Mouse (Mus musculus) c-Kit-positive CD71-positive TER-119-positive erythroid progenitor cells, embryonic 14.5 days (primary cell): ENCODE results near the gene Kmt2c.

Experiments
- DNase-seq: peaks from one replicate; pipeline ENCODE4 v3.0.0-alpha.2; 2013; ENCODE audit warnings: low spot score

The Kmt2c gene

DNA sequence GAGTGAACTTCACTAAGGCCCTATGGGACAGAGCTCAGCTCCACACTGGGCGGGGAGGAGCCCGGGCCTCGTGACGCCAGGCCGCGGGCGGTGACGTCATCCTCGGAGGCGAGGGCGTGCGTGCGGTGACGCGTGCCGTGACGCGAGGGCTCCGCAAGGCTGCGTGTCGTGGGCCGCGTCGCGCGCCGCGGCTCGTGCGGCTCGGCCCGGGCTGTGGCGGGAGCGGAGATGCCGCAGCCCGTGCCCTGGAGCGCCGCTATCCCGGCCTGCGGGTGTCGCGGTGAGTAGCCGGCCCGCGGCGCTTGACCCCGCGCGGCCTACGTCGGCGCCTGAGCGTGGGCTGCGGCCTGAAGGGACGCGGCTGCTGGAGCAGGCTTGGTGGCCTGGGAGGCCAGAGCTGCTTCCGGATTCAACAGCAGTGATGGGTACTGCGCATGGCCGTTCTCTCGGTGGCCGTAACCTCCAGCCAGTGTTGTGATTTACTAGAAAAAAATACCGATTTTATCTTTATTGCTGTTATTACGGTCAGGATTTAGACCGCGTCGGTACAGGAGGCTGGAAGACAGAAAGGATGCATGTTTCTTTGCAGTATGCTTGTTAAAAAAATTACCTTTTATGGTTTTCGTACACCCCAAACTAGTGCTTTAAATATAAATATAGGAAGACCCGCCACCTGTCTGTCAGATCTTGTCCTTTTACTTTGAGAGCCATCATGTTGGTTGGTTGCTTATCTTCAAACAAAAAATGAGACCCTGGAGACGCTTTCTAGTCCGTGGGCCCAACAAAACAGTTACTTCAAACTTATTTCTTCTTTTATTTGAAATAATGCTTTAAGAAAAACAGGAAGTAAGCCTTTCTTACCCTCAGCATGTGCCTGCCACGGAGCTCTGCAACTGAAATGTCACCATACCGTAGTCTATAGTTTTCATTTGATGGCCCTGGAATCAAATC is 275.6 kb downstream of the Kmt2c start, which contains the start of gene E130116L18Rik:
Gene E130116L18Rik (minus strand): TSS at position 402 of the 951 bp plus-strand sequence.
- peak; percentile 34 for DNase-seq
